ENCODE assay signal across 8 mouse cellular contexts in the genomic region with DNA sequence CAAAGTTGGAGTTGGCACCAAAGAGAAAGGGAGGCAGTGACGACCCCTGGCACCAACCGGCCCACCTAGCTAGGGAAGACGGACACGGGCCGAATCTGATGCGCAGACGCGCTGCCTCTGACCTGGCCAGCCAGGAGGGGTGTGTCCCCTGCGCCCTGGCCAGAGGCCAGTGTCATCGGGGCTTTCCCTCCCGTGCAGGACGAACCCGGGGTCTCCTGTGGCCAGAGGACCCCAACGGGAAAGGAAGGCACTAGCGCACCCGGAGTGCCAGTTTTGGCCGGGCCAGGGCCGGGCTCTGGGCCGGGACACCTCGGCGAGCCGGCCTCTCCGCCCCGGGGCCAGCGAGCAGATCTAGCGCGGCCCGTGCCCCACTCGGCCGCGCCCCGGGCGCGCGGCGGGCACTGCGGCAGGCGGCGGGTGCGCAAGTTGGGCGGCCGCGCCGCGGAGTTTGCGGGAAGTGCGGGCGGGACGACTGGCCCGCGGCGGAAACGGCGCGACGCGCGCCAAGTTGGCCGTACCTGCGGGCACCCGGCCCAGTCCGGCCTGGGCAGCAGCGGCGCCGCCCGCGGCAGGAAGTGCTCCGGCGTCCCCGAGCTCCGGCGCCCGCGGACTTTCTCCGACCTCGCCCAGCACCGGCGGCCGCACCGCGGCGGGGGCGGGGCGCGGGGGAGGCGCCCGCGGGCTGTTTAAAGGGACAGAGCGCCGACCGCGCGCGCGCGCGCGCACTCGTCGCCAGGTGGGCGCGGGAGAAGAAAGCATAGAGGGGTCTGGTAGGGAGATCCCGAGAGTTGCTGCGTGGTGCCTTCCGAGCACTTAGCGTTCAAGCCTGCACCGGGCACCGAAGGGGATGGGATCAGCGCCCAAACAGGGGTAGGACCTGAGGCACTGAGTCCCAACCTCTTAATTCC. TPM values are rescaled to one million over a fixed set of nuclear protein-coding genes. Genes with fewer than 3 reads are reported as not detected.
DNase-seq lines count a peak whose midpoint lies in the region; ATAC-seq and TF ChIP-seq lines count a peak whose summit lies in the region.

No protein-coding gene starts in this region.

- peaks cover 0 to 10% of the 10 kb centered on the region in 2 experiments; a peak in 3 of 4 replicates for H3K27me3 ChIP-seq in MEL (ENCODE audit: control insufficient read depth in 1 of 2, insufficient read depth in 2 of 2, low read length in 2 of 2)
- H3K27me3 ChIP-seq in heart, postnatal 0 days (ENCODE audit: control insufficient read depth, insufficient read depth, low read length) = peaks cover 4% of the 10 kb centered on the region; the same call in 1 of the 2 replicates

- no peak overlapping the region for H3K27ac ChIP-seq in MEL (ENCODE audit: control insufficient read depth, low read depth, low read length)
- no peak overlapping the region for H3K27ac ChIP-seq in bone marrow macrophage, adult 2 months (ENCODE audit: insufficient read depth, low read depth, low read length)
- peak overlapping the region; percentile 71 for H3K27ac ChIP-seq in heart, postnatal 0 days (ENCODE audit: low read depth)

- peak overlapping the region; percentile 25; the same call in 1 of the 2 replicates for H3K9ac ChIP-seq in MEL (ENCODE audit: control insufficient read depth, low read depth, low read length, poor library complexity, severe bottlenecking)
- H3K9ac ChIP-seq in heart, postnatal 0 days (replicated peaks; ENCODE audit: low read depth, low read length) = peak overlapping the region; percentile 57

- no peak for TF ChIP-seq RAD21 in MEL (IDR thresholded peaks at IDR 0.05; ENCODE audit: low read depth, low read length)

- H3K4me1 ChIP-seq in MEL (ENCODE audit: control insufficient read depth in 1 of 2, insufficient read depth in 2 of 2, low read length in 2 of 2) = no peaks in the 10 kb centered on the region
- peaks cover 40% of the 10 kb centered on the region for H3K4me1 ChIP-seq in bone marrow macrophage, adult 2 months (ENCODE audit: control insufficient read depth, insufficient read depth, low read length)
- H3K4me1 ChIP-seq in heart, postnatal 0 days (ENCODE audit: control insufficient read depth, insufficient read depth) = peaks cover 27% of the 10 kb centered on the region

- H3K79me2 ChIP-seq in MEL (ENCODE audit: control insufficient read depth, insufficient read depth, low read length, poor library complexity) = no peaks in the 10 kb centered on the region

- WGBS in heart, postnatal 0 days = under 1% methylated on average over 78 of the region's 109 CpGs

- H3K36me3 ChIP-seq in MEL (ENCODE audit: control insufficient read depth in 1 of 2, insufficient read depth in 2 of 2, low read length in 2 of 2) = no peaks in the 10 kb centered on the region
- H3K36me3 ChIP-seq in heart, postnatal 0 days (replicated peaks; ENCODE audit: control insufficient read depth, insufficient read depth, low read length) = no peaks in the 10 kb centered on the region

- TF ChIP-seq EP300 in MEL (IDR thresholded peaks at IDR 0.05; ENCODE audit: low read depth in 1 of 2, low read length in 2 of 2) = no peak
- TF ChIP-seq EP300 in heart, postnatal 0 days (IDR thresholded peaks at IDR 0.05; ENCODE audit: low read depth) = no peak

- TF ChIP-seq CTCF in MEL (IDR thresholded peaks at IDR 0.05 in 2 of 3, conservative IDR thresholded peaks at IDR 0.05 in 1 of 3; ENCODE audit: control insufficient read depth in 1 of 3, insufficient read depth in 1 of 3, low read depth in 2 of 3, low read length in 3 of 3, poor library complexity in 1 of 3, severe bottlenecking in 1 of 3) = no peak
- TF ChIP-seq CTCF in bone marrow macrophage, adult 2 months (IDR thresholded peaks at IDR 0.05; ENCODE audit: low read depth, low read length) = no peak
- TF ChIP-seq CTCF in heart, postnatal 0 days (IDR thresholded peaks at IDR 0.05; ENCODE audit: low read depth) = no peak

- no peak for TF ChIP-seq POLR2A in MEL (IDR thresholded peaks at IDR 0.05; ENCODE audit: control insufficient read depth in 1 of 2, insufficient read depth in 1 of 2, low read depth in 1 of 2, low read length in 2 of 2, poor library complexity in 1 of 2)
- no peak for TF ChIP-seq POLR2A in bone marrow macrophage, adult 2 months (IDR thresholded peaks at IDR 0.05; ENCODE audit: borderline replicate concordance, low read depth, low read length)

- no peaks in the 10 kb centered on the region for H3K9me3 ChIP-seq in MEL (replicated peaks; ENCODE audit: insufficient read depth, low read length)
- no peaks in the 10 kb centered on the region for H3K9me3 ChIP-seq in heart, postnatal 0 days (replicated peaks; ENCODE audit: control insufficient read depth, low read length)

- peak overlapping the region in 1 of 2 experiments; percentile 27; a peak in 2 of 4 replicates for H3K4me3 ChIP-seq in MEL (ENCODE audit: control insufficient read depth in 1 of 2, insufficient read depth in 1 of 2, low read depth in 2 of 2, low read length in 2 of 2)
- peak overlapping the region; percentile 76 for H3K4me3 ChIP-seq in bone marrow macrophage, adult 2 months (ENCODE audit: insufficient read depth, low read length)
- H3K4me3 ChIP-seq in heart, postnatal 0 days (ENCODE audit: low read depth, low read length) = peak overlapping the region; percentile 84

- ATAC-seq in erythroid progenitor cell, adult 5-6 weeks (replicated peaks; ENCODE audit: low FRiP score, poor library complexity, severe bottlenecking) = peak; percentile 62; the same call in 1 of the 2 replicates
- peak; percentile 59 for ATAC-seq in heart, postnatal 0 days (ENCODE audit: insufficient read depth, low read depth)

- H3K4me2 ChIP-seq in heart, postnatal 0 days (ENCODE audit: low read depth, low read length) = peak overlapping the region; percentile 89

- DNase-seq in MEL (ENCODE audit: low read depth, low spot score) = peak; percentile 8
- no peak for DNase-seq in heart, postnatal 0 days (ENCODE audit: low spot score)
- DNase-seq in kidney, postnatal 25 days = peak; percentile 76 to 92
- peak; percentile 67 to 84 for DNase-seq in lung, postnatal 4 days
- DNase-seq in skeletal muscle tissue, adult 2 months (ENCODE audit: low read depth, low spot score) = peak; percentile 50
- DNase-seq in layer of hippocampus, adult 11-12 months (ENCODE audit: low spot score) = no peak

TF ChIP-seq in MEL, 35 proteins besides CTCF, POLR2A, EP300 and RAD21:
- TF ChIP-seq ETS1 (IDR thresholded peaks at IDR 0.05; ENCODE audit: low read depth, low read length) = no peak
- TF ChIP-seq GABPA (IDR thresholded peaks at IDR 0.05; ENCODE audit: low read depth, low read length) = no peak
- TF ChIP-seq E2F4 (IDR thresholded peaks at IDR 0.05; ENCODE audit: borderline replicate concordance, low read depth, low read length) = no peak
- no peak for TF ChIP-seq ZNF384 (IDR thresholded peaks at IDR 0.05; ENCODE audit: low read depth, low read length)
- TF ChIP-seq CHD2 (IDR thresholded peaks at IDR 0.05; ENCODE audit: low read length) = no peak
- no peak for TF ChIP-seq POLR2AphosphoS5 (IDR thresholded peaks at IDR 0.05; ENCODE audit: borderline replicate concordance, low read depth, low read length)
- no peak for TF ChIP-seq RCOR1 (IDR thresholded peaks at IDR 0.05; ENCODE audit: low read depth, low read length)
- no peak for TF ChIP-seq ZC3H11A (IDR thresholded peaks at IDR 0.05; ENCODE audit: low read depth, low read length)
- no peak for TF ChIP-seq BHLHE40 (IDR thresholded peaks at IDR 0.05; ENCODE audit: borderline replicate concordance, low read depth, low read length)
- no peak for TF ChIP-seq ELF1 (IDR thresholded peaks at IDR 0.05; ENCODE audit: low read depth, low read length)
- no peak for TF ChIP-seq MAFK (IDR thresholded peaks at IDR 0.05; ENCODE audit: borderline replicate concordance, low read depth, low read length)
- TF ChIP-seq TAL1 (IDR thresholded peaks at IDR 0.05; ENCODE audit: low read length) = no peak
- TF ChIP-seq GATA1 (IDR thresholded peaks at IDR 0.05; ENCODE audit: low read depth, low read length) = no peak
- no peak for TF ChIP-seq KAT2A (conservative IDR thresholded peaks at IDR 0.05; ENCODE audit: low read depth, low read length)
- no peak for TF ChIP-seq NRF1 (IDR thresholded peaks at IDR 0.05; ENCODE audit: insufficient read depth, low read depth, low read length, poor library complexity, severe bottlenecking)
- no peak for TF ChIP-seq JUND (IDR thresholded peaks at IDR 0.05; ENCODE audit: low read depth, low read length)
- TF ChIP-seq SMC3 (IDR thresholded peaks at IDR 0.05; ENCODE audit: low read depth, low read length) = no peak

RNA-seq across cellular contexts. Expression of a gene that starts 0.6 kb away (rescaled TPM):
- total RNA-seq in MEL (2012; rRNA removed) = 0.03 and 0.19 TPM in 2 replicates
- 1 to 10 TPM in 1 of 2 experiments, not detected in 1; 1.7 TPM for polyA plus RNA-seq in MEL (2012; ENCODE audit: insufficient read depth in 1 of 2, insufficient read length in 2 of 2, low read depth in 1 of 2, low replicate concordance in 2 of 2, missing spikeins in 1 of 2)
- polyA plus RNA-seq in bone marrow macrophage, adult 2 months (2012; ENCODE audit: insufficient read depth, insufficient read length, missing spikeins) = 17.8 and 18.0 TPM in 2 replicates
- total RNA-seq in erythroid progenitor cell, adult 5-6 weeks (2015; ENCODE audit: low replicate concordance) = 0.42 TPM in 1 of 2 replicates, not detected in the other
- 0.64 and 0.68 TPM in 2 replicates for total RNA-seq in erythroid progenitor cell, adult 5-6 weeks (2017; ENCODE audit: low replicate concordance)
- 6.8 and 20.6 TPM in 2 replicates for total RNA-seq in heart, postnatal 0 days (2014; rRNA removed; ENCODE audit: low replicate concordance)
- polyA plus RNA-seq in heart, postnatal 0 days (2015; fragmentation: Nextera tagmentation; extraction: Ambion mirVana) = 5.4 and 6.9 TPM in 2 replicates

Comparison
In these comparisons a context has a peak if more than half of its experiments do, and no peak if none do; other contexts are left out.
1. DNase-seq: peak in MEL (single experiment), kidney, postnatal 25 days (2 of 2), lung, postnatal 4 days (2 of 2) and skeletal muscle tissue, adult 2 months (single experiment); none in heart, postnatal 0 days (single experiment) and layer of hippocampus, adult 11-12 months (single experiment).